Mouse (Mus musculus): Measurements from ENCODE around the gene Adra2a.

Adra2a gene

DNA sequence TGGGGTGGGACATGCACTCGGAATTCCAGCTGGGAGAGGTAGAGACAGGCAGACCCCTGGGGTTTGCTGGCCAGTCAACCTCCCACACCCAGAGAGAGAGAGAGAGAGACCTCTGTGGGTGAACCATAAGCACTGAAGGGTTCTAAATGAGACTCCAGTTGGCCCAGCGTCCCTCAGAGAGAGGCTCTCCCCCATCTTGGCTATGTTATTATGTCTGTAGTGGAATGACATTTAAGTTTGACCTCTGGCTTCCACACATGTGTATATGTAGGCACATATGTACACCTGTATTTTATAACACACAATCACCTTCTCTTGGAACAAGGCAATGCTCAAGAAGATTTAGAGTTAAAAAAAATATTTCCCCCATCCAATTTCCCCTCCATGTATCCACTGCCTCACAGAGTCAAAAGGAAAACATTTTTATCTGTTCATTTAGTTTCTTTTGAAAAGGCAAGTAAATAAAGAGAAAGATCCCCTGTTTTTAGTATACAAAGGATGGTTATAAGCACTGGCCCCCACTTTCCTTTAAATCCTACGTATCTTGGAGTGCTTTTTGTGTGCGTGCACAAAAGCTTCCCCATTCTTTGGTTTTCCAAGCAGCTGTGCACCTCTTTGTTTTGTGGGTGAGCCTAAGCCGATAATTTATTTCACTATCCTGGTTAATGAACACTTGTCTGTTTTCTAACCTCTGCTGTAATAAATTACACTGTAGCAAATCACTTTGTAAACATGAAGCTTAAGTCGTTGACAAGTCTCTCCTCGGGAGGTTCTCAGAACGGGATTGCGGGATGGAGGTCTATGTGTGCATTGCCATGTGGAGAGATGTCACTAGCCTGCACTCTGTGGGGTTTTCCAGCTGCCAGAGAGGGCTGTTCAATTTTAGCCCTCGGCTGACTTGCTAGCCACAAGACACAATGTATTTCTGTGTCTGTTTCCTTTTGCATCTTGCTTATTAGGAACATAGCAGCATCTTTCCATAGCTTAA is 32.7 kb downstream of the Adra2a start:
- DNase-seq, result no peak

- no peak for DNase-seq
These were observed 37.4 kb downstream of the Adra2a start for GRCm38 (mm10) chr19:54081303-54081702.

- DNase-seq, result no peak
These were observed 37.8 kb downstream of the Adra2a start for GRCm38 (mm10) chr19:54081716-54082165.

- DNase-seq, result no peak
These were observed 43.4 kb downstream of the Adra2a start for GRCm38 (mm10) chr19:54087319-54087718.

DNA sequence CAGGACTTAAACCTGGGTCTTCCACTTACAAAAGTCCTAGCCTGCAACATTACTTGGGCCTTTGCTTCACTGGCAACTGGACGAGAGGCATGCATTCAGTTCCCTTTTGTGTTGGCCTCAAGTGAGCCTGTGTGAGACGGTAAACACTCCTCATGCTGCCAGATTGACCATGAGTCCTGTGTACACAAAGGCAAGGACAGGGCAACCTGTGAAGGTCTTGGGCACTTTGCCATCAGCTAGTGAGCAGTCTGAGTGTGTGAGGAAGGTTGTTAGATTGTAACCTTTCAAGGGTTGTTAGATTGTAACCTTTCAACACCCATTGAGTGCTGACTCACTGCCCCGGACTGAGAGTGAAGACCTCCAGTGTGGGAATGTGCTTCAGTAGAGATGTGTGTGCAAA is 49.6 kb downstream of the Adra2a start:
- no peak for DNase-seq

DNA sequence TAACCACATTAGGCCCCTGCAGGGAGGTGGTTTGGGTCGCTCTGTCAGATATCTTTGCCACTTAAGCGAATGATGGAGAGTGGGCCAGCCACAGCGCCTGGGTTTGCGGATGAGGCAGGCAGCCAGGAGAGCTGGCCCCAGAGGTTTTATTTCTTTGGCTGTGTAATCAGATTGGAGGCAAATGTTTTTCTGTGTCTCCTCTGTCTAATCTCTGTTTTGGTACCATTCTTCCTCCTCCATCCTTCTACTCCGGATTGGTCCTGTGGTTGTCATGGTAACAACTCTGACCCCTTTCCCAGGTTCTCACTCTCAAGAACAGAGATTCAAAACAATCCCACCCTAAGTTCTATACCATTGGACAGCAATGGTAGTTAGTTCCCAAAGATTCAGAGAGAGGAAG is 51.8 kb downstream of the Adra2a start:
- no peak for DNase-seq

DNA sequence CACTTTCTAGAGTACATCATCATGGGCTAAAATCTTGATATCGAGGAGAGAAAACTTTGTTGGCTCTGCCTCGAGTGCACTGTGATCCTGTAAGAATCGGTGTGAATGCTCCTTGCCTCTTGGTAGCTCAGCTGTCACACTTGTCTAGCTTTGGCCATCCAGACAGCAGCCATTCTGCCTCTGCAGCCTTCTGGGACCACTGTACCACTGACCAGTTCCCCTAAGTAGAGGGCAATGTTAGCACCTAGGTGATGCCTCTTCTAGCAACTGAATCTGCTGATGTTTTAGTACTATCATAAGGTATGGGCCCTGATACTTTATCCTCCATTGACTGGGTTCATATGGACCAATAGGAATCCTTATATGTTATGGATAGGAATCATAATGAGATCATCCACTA is 54.4 kb downstream of the Adra2a start:
- no peak for DNase-seq
